Mouse (Mus musculus) fat pad, adult 2 months (tissue): ENCODE measurements around the gene Capn12.
A peak's percentile ranks its signal among the peaks of the same experiment; 100 is the strongest.

Experiments used
- DNase-seq: peaks from one replicate; pipeline ENCODE4 v3.0.0-alpha.2; 2011; ENCODE audit warnings: low read depth, low spot score; ENCODE audit errors: extremely low read depth

Capn12 gene

DNA sequence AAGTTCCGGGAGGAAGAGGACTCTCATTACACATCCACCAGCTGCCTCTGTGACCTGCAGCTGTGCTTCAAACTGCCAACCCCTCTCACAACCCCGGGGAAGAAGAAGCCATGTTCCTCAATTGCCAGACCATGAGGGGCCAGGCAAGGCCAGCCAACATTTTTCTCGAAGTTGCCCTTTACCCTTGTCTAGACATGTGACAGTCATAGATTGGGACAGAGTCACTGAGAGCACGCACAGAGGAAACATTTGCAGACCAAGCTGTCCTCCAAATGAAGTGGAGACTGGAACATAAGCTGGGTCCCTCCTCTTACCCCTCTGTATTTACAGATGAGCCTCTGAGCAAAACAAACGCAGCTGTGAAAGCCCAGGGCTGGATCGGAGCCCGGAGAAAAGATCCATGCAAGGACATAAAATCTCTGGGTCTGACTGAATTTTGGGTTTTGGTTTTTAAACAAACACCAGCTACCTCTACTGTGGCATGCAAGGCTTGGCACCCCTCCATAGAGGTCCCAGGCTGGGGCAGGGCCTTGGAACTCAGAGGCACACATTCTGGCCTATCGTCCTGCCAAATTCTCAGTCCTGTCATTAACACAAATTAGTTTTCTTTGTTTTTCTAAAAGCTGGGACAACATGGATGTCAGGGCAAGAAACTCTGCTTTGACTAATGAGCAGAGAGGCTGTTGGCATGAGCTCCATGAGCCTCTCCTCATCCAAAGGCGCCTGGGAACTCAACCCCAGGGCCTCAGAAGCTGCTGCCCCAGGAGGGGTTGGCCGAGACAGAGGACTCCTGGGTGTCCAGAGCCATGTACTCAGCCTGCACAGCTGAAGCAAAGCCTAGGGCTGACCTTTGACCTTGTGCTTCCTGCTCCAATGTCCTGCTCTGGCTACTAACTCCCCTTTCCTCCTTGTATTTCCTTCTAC lies 36.5 kb downstream of the Capn12 start:
- no peak for DNase-seq

- DNase-seq, result no peak
Measured at GRCm38 (mm10) chr7:28918540-28918939, 37.3 kb downstream of the Capn12 start.

DNA sequence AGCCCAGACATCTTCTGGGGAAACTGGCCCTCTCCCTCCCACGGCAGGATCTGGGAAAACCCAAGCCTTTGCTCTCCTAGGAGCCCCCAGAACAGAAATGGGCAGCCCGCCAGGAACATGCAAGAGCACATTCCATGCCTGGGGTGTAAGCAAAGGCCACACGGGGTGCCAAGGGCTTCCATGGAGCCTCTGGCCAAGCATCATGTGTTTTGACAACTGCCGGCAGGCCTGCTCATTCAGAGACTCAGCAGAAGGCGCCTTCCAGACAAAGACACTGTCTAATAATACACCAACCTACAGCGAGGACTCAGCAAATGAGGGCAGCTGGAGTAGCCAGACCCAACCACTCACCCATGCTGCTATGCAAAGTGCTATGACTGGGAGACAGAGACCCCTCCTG lies 38.6 kb downstream of the Capn12 start:
- no peak for DNase-seq

DNA sequence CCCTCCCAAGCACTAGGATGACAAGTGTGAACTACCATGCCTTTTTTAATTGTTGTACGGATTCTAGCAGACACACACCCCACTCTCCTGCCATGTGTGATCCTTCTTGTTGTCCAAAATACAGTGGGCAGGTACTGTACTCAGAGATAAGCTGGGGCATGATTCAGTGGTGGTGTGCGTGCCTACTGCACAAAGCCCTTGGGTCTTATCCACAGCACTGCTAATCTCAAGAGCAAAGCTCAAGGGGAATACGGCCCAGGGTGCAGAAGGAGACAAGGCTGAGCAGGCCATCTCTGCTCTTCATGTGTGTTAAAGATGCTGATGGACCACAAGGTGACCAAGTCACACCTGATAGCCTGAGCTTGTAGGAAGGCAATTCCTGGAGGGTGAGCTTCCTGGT lies 40.0 kb downstream of the Capn12 start:
- no peak for DNase-seq

GRCm38 (mm10) chr7:28921722-28922465 lies 40.7 kb downstream of the Capn12 start:
- DNase-seq, result no peak

DNA sequence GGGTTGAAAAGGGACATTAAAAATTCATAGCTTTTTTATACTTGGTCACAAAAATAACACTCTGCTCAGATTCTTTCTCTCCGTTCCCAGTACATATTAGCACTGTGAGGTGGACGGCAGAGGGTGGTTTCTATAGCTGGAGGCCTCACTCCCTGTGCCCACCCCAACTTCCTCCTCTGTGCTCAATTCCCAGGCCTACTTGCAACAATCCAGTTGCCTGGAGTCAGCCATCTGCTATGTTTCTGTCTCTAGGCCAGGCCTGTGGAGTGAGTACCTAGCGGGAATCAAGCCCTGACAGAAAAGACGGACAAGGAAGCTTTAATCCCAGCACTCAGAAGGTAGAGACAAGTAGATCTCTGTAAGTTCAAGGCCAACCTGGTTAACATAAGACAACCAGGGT lies 41.4 kb downstream of the Capn12 start:
- DNase-seq, result no peak

DNA sequence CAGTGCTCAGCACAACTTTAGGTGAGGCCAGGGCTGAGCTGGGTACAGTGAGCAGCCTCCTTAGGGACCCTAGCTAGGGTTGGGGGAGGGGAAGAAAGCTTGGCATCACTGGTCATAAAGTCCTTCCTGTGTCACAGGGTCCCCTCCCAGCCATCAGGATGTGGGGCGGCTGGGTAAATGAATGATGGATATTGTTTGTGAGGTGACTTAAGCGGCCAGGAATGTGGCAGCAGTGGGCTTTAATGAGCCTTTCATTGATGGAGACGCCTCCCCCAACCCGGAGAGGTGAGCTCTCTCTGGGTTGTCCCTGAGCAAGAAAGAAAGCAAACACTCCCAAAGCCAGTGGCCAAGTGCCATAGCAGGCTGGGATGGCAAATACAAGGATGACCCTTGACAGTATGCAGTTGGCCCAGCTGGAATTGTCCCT lies 42.7 kb downstream of the Capn12 start:
- DNase-seq, result no peak

DNA sequence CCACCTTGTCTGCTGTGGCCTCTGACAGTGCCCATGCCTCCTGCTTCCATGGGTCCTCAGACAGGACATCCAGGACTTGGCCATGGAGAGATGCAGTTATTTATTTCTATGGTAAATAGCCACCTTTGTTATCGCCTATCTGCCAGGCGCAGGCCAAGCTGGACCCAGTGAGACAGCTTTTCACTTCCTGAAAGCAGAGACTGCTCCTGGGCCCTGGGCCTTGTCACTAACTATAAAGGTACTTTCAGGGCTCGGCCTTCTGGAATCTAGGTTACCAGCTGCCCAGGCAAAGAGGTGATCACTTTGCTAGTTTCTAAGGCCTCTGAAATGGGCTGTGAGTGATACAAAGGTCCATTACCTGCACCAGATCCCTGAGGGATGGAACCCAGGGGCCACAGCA lies 43.6 kb downstream of the Capn12 start:
- no peak for DNase-seq

DNA sequence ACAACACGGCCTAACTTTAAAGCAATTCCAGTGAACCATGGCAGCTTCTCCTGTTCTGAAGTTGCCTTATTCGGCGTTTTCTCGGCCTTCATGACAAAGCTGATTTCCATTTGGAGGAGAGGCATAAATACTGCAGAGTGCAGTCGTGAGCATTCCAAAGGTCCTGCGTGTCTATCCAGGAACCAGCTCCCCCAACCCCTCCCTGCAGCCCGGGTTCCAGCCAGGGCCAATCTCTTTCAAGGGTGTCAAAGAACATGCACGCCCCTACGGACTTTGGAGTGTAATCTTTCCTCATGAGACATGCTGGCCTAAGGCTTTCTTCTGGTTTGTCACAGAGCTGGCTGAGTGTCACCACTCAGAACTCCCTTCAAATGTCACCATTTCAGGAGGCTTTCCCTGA lies 44.1 kb downstream of the Capn12 start:
- no peak for DNase-seq

DNA sequence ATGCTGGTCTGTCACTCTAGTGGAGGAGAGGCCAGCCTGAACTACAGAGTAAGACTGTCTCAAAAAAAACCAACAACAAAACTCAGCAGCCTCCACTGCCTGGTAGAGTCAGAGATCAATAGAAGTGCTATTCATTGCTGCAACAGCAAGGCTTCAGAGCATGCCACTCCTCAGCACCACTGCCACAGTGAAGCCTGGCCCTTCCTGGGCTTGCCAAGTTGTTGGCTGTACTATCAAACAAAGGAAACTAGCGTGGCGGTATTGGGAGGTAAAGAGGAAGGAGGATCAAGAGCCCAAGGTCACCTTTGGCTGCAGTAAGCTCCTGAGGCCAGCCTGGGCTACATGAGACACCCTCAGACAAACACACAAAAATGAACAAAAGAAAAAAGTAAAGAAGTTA lies 45.0 kb downstream of the Capn12 start:
- no peak for DNase-seq

- no peak for DNase-seq
Measured at GRCm38 (mm10) chr7:28929381-28929780, 48.2 kb downstream of the Capn12 start.

DNA sequence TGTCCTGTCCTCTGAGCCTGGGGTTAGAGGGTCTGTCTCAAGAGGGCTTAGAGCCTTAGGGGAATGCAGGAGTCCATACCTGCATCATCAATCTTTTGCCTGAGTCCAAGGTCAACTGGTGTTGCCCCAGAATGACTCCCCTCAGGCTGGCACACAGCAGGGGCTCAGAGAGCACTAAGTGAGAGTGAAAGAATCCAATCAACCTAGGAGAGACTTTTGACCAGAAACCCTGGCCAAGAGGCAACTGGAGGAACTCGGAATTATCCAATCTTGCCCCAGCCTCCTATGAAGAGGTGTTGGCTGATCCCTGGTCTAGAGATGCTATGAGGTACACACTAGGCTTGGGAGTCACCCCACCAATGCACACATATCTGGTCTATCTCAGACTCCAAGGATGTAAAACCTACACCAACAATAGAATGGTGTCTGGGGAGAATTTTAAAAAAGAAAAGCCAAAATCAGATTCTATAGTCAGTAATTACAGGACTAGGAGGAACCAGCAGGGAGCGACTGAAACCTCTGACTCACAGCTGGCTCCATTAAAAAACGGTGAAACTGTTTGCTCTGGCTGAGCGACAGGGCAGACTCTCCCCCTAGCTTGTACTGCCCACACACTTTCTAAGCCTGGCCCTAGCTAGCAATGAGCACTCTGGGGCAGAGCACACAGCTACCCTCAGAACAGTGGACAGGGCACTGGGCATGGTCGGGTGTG lies 49.3 kb downstream of the Capn12 start:
- no peak for DNase-seq

DNA sequence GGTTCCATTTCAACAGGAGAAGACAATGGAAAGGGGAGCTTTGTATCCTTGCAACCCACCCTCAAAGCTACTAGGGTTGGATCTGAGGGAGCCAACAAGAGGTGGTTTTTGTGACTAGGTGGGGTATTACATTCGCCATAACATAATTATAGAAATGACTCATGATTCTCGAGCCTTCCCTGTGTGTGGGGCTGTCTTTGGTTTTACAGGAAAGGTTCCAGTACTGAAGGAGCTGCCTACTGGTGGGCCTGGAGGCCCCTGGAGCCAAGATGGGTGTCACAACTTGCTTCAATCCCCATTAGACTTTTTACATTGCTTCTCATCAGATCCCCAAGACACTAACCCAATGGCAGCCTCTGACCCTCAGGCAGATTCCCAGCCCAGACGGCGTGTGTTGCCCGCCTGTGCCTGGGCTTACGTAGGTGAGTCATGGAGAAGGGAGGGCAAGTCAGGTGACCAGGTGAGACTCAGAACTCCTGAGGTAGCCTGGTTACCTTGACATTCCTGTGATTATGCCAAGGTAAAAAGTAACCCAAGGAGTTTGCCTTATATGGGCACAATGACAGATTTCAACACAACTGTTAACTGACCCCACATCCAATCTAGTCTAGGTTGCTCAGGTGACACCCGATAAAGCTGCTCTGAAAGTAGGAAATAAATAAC lies 49.9 kb downstream of the Capn12 start:
- DNase-seq, result peak; percentile 94

- no peak for DNase-seq
Measured at GRCm38 (mm10) chr7:28931695-28932039, 50.4 kb downstream of the Capn12 start.

DNA sequence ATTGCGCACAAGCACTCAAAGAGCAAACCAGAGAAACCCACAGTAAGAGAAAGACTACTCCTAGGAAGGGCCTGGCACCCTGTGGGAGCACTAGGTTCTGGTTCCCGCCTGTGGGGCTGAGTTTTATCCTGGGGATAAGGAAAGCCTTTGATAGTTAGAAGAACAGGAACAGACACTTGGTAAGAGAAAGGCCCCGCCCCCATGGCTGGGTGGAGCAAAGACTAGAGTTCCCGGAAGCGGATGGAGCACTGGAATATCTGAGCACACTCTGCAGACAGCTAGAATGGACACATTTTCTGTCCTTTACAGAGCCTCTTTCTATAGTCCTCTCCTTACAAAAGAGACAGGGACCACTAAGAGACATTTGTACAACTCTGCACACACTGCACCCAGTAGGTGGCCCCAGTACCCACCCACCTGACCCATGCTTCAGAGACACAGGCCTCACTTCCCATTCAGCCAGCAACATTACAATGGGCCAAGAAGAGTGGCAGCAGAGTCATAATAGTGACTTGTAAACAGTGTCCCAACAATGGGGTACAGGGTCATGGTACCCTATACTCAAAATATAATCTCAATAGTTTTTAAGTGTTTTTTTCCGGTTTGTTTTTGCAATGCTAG lies 51.3 kb downstream of the Capn12 start:
- DNase-seq, result no peak

- no peak for DNase-seq
Measured at GRCm38 (mm10) chr7:28933825-28934224, 52.6 kb downstream of the Capn12 start.

- DNase-seq, result no peak
Measured at GRCm38 (mm10) chr7:28936787-28937186, 55.6 kb downstream of the Capn12 start.

- peak; percentile 94 for DNase-seq
Measured at GRCm38 (mm10) chr7:28938654-28939053, 57.4 kb downstream of the Capn12 start.

GRCm38 (mm10) chr7:28939418-28940183 lies 58.4 kb downstream of the Capn12 start:
- peak; percentile 88 for DNase-seq

DNA sequence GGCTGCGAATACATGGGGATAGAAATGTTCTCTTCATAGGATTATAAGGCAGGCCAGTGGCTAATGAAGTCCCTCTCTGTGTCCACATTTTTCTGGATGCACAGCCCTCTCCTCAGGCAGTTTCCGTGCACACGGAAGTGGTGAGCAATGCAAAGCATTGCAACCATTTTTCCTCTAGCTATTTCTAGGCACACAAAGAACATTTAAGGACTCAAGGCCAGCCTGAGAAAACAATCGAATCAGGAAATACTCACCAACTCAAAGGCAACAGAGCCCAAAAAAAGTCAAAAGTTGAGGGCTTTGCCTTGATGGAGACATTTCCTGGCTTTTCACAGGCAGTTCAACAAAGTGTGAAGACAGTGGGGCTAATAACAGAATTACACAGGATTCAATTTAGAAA lies 59.9 kb downstream of the Capn12 start:
- DNase-seq, result no peak
